Mouse (Mus musculus): Measurements from ENCODE around the gene Lipo4. TPM values are rescaled to one million over a fixed set of nuclear protein-coding genes. Genes with fewer than 3 reads are reported as not detected.

The Lipo4 gene
- not detected in 2 replicates for polyA plus RNA-seq (2012; rRNA removed)

DNA sequence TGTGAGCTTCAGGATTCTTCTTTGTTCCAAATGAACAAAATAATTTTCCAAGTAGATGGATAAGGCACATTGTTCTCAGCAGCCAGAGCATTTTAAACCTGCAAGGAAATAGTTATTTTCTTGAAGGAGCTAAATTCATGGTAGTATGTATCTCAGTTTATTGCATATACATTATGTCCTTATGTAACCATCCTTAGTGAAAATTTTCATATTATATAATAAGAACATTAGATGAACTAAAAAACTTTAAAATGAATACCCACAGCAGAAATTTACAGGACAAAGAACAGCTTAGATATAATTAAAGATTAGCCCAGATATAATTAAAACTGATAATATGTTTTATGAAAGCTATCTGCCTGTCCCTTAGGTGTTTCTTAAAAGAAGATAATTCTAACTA is at the start of gene Lipo4:
Lipo4 (minus strand) TSS at position 101 of the 400 bp plus-strand sequence.

Other genes starting within 250 kb of the Lipo4 start
- 1.3 and 1.7 TPM in 2 replicates for gene Rnls, start 125.5 kb downstream of the Lipo4 start, polyA plus RNA-seq (2012; rRNA removed)
- not detected in 2 replicates for gene Gm8978, start 107.5 kb upstream of the Lipo4 start, polyA plus RNA-seq (2012; rRNA removed)
- gene Lipo2, start 233.6 kb upstream of the Lipo4 start, polyA plus RNA-seq (2012; rRNA removed) = 0.31 and 0.39 TPM in 2 replicates
- gene Lipo3, start 244.2 kb upstream of the Lipo4 start, polyA plus RNA-seq (2012; rRNA removed) = 7.4 TPM in 2 replicates